Mouse (Mus musculus) heart, postnatal 0 days (tissue): Measurements from ENCODE around the gene Msh4.

Experiments used
- CTCF ChIP-seq: IDR thresholded peaks from 2 replicates; pipeline ENCODE4 v1.5.1; 2016; ENCODE audit warnings: antibody characterized with exemption, control low read depth, low read depth
- EP300 ChIP-seq: IDR thresholded peaks from 2 replicates; pipeline ENCODE4 v1.6.1; 2016; ENCODE audit warnings: antibody characterized with exemption, low read depth

DNA sequence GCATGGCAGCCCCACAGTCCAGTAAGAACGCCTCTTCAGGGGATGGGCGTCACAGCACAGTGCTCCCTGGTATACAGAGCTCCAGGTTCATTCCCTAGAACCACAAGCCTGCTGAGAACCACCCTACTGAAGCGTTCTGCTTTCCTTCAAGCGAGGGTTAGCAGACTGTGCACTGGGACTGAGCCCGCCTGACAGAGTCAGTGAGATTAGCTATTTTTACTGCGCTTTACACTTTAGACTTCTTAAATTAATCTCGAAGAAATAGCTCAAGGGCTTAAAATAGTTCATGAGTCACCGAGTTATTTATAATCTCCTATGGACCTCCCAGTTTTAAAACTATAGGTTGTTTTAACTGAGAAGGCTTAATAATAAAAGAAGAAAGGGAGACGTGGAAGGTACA lies 29.9 kb upstream of the Msh4 start:
- no peak for TF ChIP-seq CTCF
- peak; percentile 66; the same call in 1 of the 2 replicates for TF ChIP-seq EP300
